15 mouse cellular contexts compared by ENCODE assay signal in the genomic region with DNA sequence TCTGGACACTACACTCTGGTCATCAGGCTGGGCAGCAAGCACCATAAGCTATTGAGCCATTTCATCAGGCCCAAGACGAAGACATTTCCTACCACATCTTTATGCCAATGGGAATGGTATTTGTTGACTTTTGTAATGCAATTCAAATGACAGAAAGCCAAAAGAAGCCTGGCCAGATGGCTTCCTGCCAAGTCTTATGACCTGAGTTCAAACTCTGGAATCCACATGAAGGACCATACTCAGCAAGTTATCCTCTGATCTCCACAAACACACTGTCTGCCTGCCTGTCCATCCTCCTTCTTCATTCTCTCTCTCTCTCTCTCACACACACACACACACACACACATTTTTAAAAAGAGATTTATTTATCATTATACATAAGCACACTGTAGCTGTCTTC. TPM values are rescaled to one million over a fixed set of nuclear protein-coding genes. Genes with fewer than 3 reads are reported as not detected.
DNase-seq lines count a peak whose midpoint lies in the region; ATAC-seq and TF ChIP-seq lines count a peak whose summit lies in the region.
"Had no signal": no experiment of that assay in that cellular context is flagged by ENCODE, and none has a peak within 500 bp of the region (broad histone marks: within the 10 kb centered on the region; RNA-seq: fewer than 3 reads in every experiment).

No protein-coding gene starts in this region.

- H3K9ac ChIP-seq in hindbrain, embryonic 14.5 days, result no peak overlapping the region
- H3K9ac ChIP-seq in lung, postnatal 0 days (replicated peaks; ENCODE audit: low read depth), result no peak overlapping the region
- no peak overlapping the region for H3K9ac ChIP-seq in forebrain, postnatal 0 days
- H3K9ac ChIP-seq: limb, embryonic 12.5 days had no signal

- ATAC-seq in hindbrain, embryonic 14.5 days (ENCODE audit: low FRiP score), result no peak
- ATAC-seq in lung, postnatal 0 days, result no peak
- no peak for ATAC-seq in forebrain, postnatal 0 days

- DNase-seq in hindbrain, embryonic 14.5 days (ENCODE audit: low spot score), result peak; percentile 43
- no peak for DNase-seq in hindbrain, embryonic 10.5 days (ENCODE audit: low spot score)
- DNase-seq in adipocyte (ENCODE audit: low spot score), result peak; percentile 91
- peak; percentile 51 for DNase-seq in heart, postnatal 4 days
- DNase-seq in lung, postnatal 0 days (ENCODE audit: low spot score), result peak; percentile 66
- DNase-seq in forebrain, postnatal 0 days, result no peak
- DNase-seq in layer of hippocampus, adult 8-10 months (ENCODE audit: low spot score in 2 of 2), result no peak
- no peak for DNase-seq in cerebellum, adult 8-10 months
- DNase-seq: gastrocnemius, postnatal 10 days; thymus, adult 2 months had no signal

- H3K4me2 ChIP-seq in hindbrain, embryonic 14.5 days (replicated peaks), result no peak overlapping the region
- H3K4me2 ChIP-seq in lung, postnatal 0 days (replicated peaks; ENCODE audit: low read depth, low read length), result no peak overlapping the region
- no peak overlapping the region for H3K4me2 ChIP-seq in forebrain, postnatal 0 days (ENCODE audit: low read depth)
- H3K4me2 ChIP-seq: limb, embryonic 12.5 days had no signal

- no peaks in the 10 kb centered on the region for H3K9me3 ChIP-seq in hindbrain, embryonic 14.5 days (ENCODE audit: control insufficient read depth, low read length)
- no peaks in the 10 kb centered on the region for H3K9me3 ChIP-seq in hindbrain, embryonic 10.5 days
- no peaks in the 10 kb centered on the region for H3K9me3 ChIP-seq in lung, postnatal 0 days (ENCODE audit: low read length)
- H3K9me3 ChIP-seq in forebrain, postnatal 0 days (ENCODE audit: low read length), result no peaks in the 10 kb centered on the region
- H3K9me3 ChIP-seq: limb, embryonic 12.5 days; megakaryocyte, embryonic 14.5 days had no signal

- WGBS in hindbrain, embryonic 14.5 days, result 57% methylated on average over 1 of the region's 1 CpGs
- 80% methylated on average over 1 of the region's 1 CpGs for WGBS in hindbrain, embryonic 10.5 days
- 10% methylated on average over 1 of the region's 1 CpGs for WGBS in lung, postnatal 0 days
- WGBS in forebrain, postnatal 0 days, result 53% methylated on average over 1 of the region's 1 CpGs

- H3K36me3 ChIP-seq in hindbrain, embryonic 14.5 days (replicated peaks; ENCODE audit: control insufficient read depth, insufficient read depth), result no peaks in the 10 kb centered on the region
- H3K36me3 ChIP-seq in hindbrain, embryonic 10.5 days, result no peaks in the 10 kb centered on the region
- H3K36me3 ChIP-seq in lung, postnatal 0 days (ENCODE audit: insufficient read depth, low read length), result no peaks in the 10 kb centered on the region
- no peaks in the 10 kb centered on the region for H3K36me3 ChIP-seq in forebrain, postnatal 0 days (ENCODE audit: insufficient read depth)
- H3K36me3 ChIP-seq: limb, embryonic 12.5 days had no signal

- H3K27ac ChIP-seq in hindbrain, embryonic 14.5 days, result no peak overlapping the region
- no peak overlapping the region for H3K27ac ChIP-seq in hindbrain, embryonic 10.5 days
- peak overlapping the region; percentile 68 for H3K27ac ChIP-seq in lung, postnatal 0 days (ENCODE audit: low read length)
- H3K27ac ChIP-seq in forebrain, postnatal 0 days (ENCODE audit: low read depth, low read length), result no peak overlapping the region
- H3K27ac ChIP-seq: layer of hippocampus, adult 2 months; limb, embryonic 12.5 days had no signal

- no peak overlapping the region for H3K4me3 ChIP-seq in hindbrain, embryonic 14.5 days (replicated peaks; ENCODE audit: low read length)
- H3K4me3 ChIP-seq in hindbrain, embryonic 10.5 days, result no peak overlapping the region
- no peak overlapping the region for H3K4me3 ChIP-seq in lung, postnatal 0 days (ENCODE audit: low read depth, low read length)
- H3K4me3 ChIP-seq in forebrain, postnatal 0 days (ENCODE audit: low read depth, low read length), result no peak overlapping the region
- H3K4me3 ChIP-seq: layer of hippocampus, adult 2 months; limb, embryonic 12.5 days; megakaryocyte, embryonic 14.5 days; myocyte had no signal

- no peaks in the 10 kb centered on the region for H3K27me3 ChIP-seq in hindbrain, embryonic 14.5 days (ENCODE audit: control insufficient read depth, insufficient read depth, low read length)
- no peaks in the 10 kb centered on the region for H3K27me3 ChIP-seq in hindbrain, embryonic 10.5 days (ENCODE audit: insufficient read depth, poor library complexity, severe bottlenecking)
- no peaks in the 10 kb centered on the region for H3K27me3 ChIP-seq in lung, postnatal 0 days (replicated peaks; ENCODE audit: insufficient read depth, low read length)
- H3K27me3 ChIP-seq in forebrain, postnatal 0 days (ENCODE audit: insufficient read depth, low read length), result no peaks in the 10 kb centered on the region
- H3K27me3 ChIP-seq: CH12.LX; limb, embryonic 12.5 days; megakaryocyte, embryonic 14.5 days had no signal

- no peak for TF ChIP-seq CTCF in lung, postnatal 0 days (IDR thresholded peaks at IDR 0.05)
- no peak for TF ChIP-seq CTCF in forebrain, postnatal 0 days (IDR thresholded peaks at IDR 0.05; ENCODE audit: low read depth)

- TF ChIP-seq EP300 in lung, postnatal 0 days (IDR thresholded peaks at IDR 0.05), result no peak

- peaks cover 9% of the 10 kb centered on the region; the same call in 1 of the 2 replicates for H3K4me1 ChIP-seq in hindbrain, embryonic 14.5 days (replicated peaks; ENCODE audit: control insufficient read depth, insufficient read depth, low read length)
- H3K4me1 ChIP-seq in hindbrain, embryonic 10.5 days (replicated peaks), result peaks cover 18% of the 10 kb centered on the region
- peaks cover 66% of the 10 kb centered on the region; the same call in 1 of the 2 replicates for H3K4me1 ChIP-seq in lung, postnatal 0 days (ENCODE audit: insufficient read depth, low read depth, low read length)
- 0 out of 2 replicates have a peak, but pooled peaks cover 7% of the 10 kb centered on the region for H3K4me1 ChIP-seq in forebrain, postnatal 0 days (ENCODE audit: insufficient read depth)

RNA-seq across cellular contexts. Expression of gene Abhd17c, which starts 19.0 kb away (rescaled TPM):
- polyA plus RNA-seq in hindbrain, embryonic 14.5 days (2014; fragmentation: Nextera tagmentation; extraction: Ambion mirVana), result 63.0 and 63.6 TPM in 2 replicates
- 26.7 and 32.2 TPM in 2 replicates for polyA plus RNA-seq in hindbrain, embryonic 10.5 days (2016; fragmentation: Nextera tagmentation; extraction: Ambion mirVana)
- total RNA-seq in heart, postnatal 4 days (2021), result 10 to 100 TPM; 58.0 to 58.6 TPM
- polyA plus RNA-seq in lung, postnatal 0 days (2015; fragmentation: Nextera tagmentation; extraction: Ambion mirVana), result 91.3 and 104 TPM in 2 replicates
- 92.2 and 102 TPM in 2 replicates for total RNA-seq in forebrain, postnatal 0 days (2014; rRNA removed)
- polyA plus RNA-seq in forebrain, postnatal 0 days (2015; fragmentation: Nextera tagmentation; extraction: Ambion mirVana), result 92.9 and 93.5 TPM in 2 replicates
- total RNA-seq in layer of hippocampus, adult 8-10 months (2022), result 10 to 100 TPM; 48.1 to 51.8 (median 48.8) TPM

RNA-seq across cellular contexts. Expression of gene Cemip, which starts 46.4 kb away (rescaled TPM):
- 0.67 and 0.70 TPM in 2 replicates for polyA plus RNA-seq in hindbrain, embryonic 14.5 days (2014; fragmentation: Nextera tagmentation; extraction: Ambion mirVana)
- 0.33 and 0.40 TPM in 2 replicates for polyA plus RNA-seq in hindbrain, embryonic 10.5 days (2016; fragmentation: Nextera tagmentation; extraction: Ambion mirVana)
- 1 to 10 TPM; 2.0 to 2.6 TPM for total RNA-seq in heart, postnatal 4 days (2021)
- 0.57 and 0.83 TPM in 2 replicates for polyA plus RNA-seq in lung, postnatal 0 days (2015; fragmentation: Nextera tagmentation; extraction: Ambion mirVana)
- 4.4 and 5.5 TPM in 2 replicates for total RNA-seq in forebrain, postnatal 0 days (2014; rRNA removed)
- 0.20 and 0.34 TPM in 2 replicates for polyA plus RNA-seq in forebrain, postnatal 0 days (2015; fragmentation: Nextera tagmentation; extraction: Ambion mirVana)
- total RNA-seq in layer of hippocampus, adult 8-10 months (2022), result 10 to 100 TPM; 17.3 to 23.1 (median 20.9) TPM

Comparison
In these comparisons a context has a peak if more than half of its experiments do, and no peak if none do; other contexts are left out.
1. DNase-seq: peak in hindbrain, embryonic 14.5 days (single experiment), adipocyte (single experiment), heart, postnatal 4 days (single experiment) and lung, postnatal 0 days (single experiment); none in hindbrain, embryonic 10.5 days (single experiment), forebrain, postnatal 0 days (single experiment), layer of hippocampus, adult 8-10 months (0 of 2) and cerebellum, adult 8-10 months (single experiment).